Mouse (Mus musculus): ENCODE results near the gene Adgrl3. TPM values are rescaled to one million over a fixed set of nuclear protein-coding genes. Genes with fewer than 3 reads are reported as not detected.

The Adgrl3 gene
- polyA plus RNA-seq, 1 experiment from 2014 or later: 18.8 TPM

DNA sequence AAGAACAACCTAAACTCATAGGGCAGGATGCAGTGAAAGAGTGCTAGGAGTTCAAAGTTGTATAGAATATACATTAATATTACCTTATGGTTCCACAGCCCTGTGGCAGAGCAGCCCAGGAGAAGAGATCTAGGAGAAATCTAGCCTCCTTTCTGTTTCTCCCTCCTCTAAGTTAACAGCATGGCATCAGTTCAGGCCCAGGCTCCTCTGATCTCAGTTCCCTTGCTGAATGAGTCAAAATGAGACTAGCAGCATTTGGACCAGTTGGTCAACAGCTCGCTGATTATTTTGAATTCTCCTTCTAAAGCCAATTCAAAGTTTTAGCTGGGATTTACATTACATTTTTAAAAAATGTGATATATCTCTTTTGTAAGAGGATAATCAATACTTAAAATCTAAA, 770.8 kb downstream of the Adgrl3 start:
- no peak overlapping the region for H3K4me2 ChIP-seq (ENCODE audit: low read depth, low read length)
- H3K36me3 ChIP-seq (replicated peaks; ENCODE audit: control insufficient read depth, insufficient read depth, low read depth, low read length): no peaks in the 10 kb centered on the region; the same call in none of the 2 replicates
- no peaks in the 10 kb centered on the region for H3K4me1 ChIP-seq (ENCODE audit: control insufficient read depth, insufficient read depth, low read length)
- H3K9me3 ChIP-seq (replicated peaks; ENCODE audit: control insufficient read depth, low read length): no peaks in the 10 kb centered on the region
- no peaks in the 10 kb centered on the region for H3K27me3 ChIP-seq (ENCODE audit: control insufficient read depth, insufficient read depth, low read length)
- no peak overlapping the region for H3K9ac ChIP-seq (replicated peaks; ENCODE audit: low read length)
- DNase-seq (ENCODE audit: low spot score) (no peak), ATAC-seq (replicated peaks; ENCODE audit: insufficient number of reproducible peaks, low FRiP score, low TSS enrichment, low read depth) (no peak)
- H3K4me3 ChIP-seq (ENCODE audit: low read depth, low read length): no peak overlapping the region
- 93% methylated on average over 1 of the region's 1 CpGs for WGBS
- H3K27ac ChIP-seq (replicated peaks; ENCODE audit: low read depth, low read length): no peak overlapping the region

DNA sequence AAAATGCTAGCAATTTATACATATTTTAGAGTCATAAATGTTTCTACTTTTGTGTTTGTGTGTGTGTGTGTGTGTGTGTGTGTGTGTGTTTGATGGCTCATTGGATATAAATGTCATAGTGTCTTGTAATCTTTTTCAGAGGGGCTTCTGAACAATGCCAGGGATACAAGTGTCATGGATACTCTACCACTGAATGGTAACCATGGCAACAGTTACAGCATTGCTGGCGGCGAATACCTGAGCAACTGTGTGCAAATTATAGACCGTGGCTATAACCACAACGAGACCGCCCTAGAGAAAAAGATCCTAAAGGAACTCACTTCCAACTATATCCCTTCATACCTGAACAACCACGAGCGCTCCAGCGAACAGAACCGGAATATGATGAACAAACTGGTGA, 774.2 kb downstream of the Adgrl3 start:
- ATAC-seq (replicated peaks; ENCODE audit: insufficient number of reproducible peaks, low FRiP score, low TSS enrichment, low read depth): no peak
- no peak overlapping the region for H3K27ac ChIP-seq (replicated peaks; ENCODE audit: low read depth, low read length)
- no peak overlapping the region for H3K4me2 ChIP-seq (ENCODE audit: low read depth, low read length)
- no peaks in the 10 kb centered on the region for H3K9me3 ChIP-seq (replicated peaks; ENCODE audit: control insufficient read depth, low read length)
- H3K9ac ChIP-seq (replicated peaks; ENCODE audit: low read length): no peak overlapping the region
- DNase-seq (ENCODE audit: low spot score): peak; percentile 19
- no peaks in the 10 kb centered on the region for H3K4me1 ChIP-seq (ENCODE audit: control insufficient read depth, insufficient read depth, low read length)
- H3K4me3 ChIP-seq (ENCODE audit: low read depth, low read length): no peak overlapping the region
- no peaks in the 10 kb centered on the region for H3K27me3 ChIP-seq (ENCODE audit: control insufficient read depth, insufficient read depth, low read length)
- WGBS: 88% methylated on average over 9 of the region's 9 CpGs
- no peaks in the 10 kb centered on the region; the same call in none of the 2 replicates for H3K36me3 ChIP-seq (replicated peaks; ENCODE audit: control insufficient read depth, insufficient read depth, low read depth, low read length)

DNA sequence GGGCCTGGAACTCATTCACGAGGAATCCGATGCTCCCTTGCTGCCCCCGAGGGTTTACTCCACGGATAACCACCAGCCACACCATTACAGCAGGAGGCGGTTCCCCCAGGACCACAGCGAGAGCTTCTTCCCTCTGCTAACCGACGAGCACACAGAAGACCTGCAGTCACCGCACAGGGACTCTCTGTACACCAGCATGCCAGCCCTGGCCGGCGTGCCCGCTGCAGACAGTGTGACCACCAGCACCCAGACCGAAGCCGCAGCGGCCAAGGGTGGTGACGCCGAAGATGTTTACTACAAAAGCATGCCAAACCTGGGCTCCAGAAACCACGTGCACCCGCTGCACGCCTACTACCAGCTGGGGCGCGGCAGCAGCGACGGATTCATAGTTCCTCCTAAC, 774.7 kb downstream of the Adgrl3 start:
- no peaks in the 10 kb centered on the region for H3K9me3 ChIP-seq (replicated peaks; ENCODE audit: control insufficient read depth, low read length)
- no peak overlapping the region for H3K27ac ChIP-seq (replicated peaks; ENCODE audit: low read depth, low read length)
- H3K27me3 ChIP-seq (ENCODE audit: control insufficient read depth, insufficient read depth, low read length): no peaks in the 10 kb centered on the region
- DNase-seq (ENCODE audit: low spot score): no peak
- no peak overlapping the region for H3K4me2 ChIP-seq (ENCODE audit: low read depth, low read length)
- no peak overlapping the region for H3K9ac ChIP-seq (replicated peaks; ENCODE audit: low read length)
- H3K4me1 ChIP-seq (ENCODE audit: control insufficient read depth, insufficient read depth, low read length): no peaks in the 10 kb centered on the region
- WGBS: 92% methylated on average over 24 of the region's 24 CpGs
- no peak overlapping the region for H3K4me3 ChIP-seq (ENCODE audit: low read depth, low read length)
- no peaks in the 10 kb centered on the region; the same call in none of the 2 replicates for H3K36me3 ChIP-seq (replicated peaks; ENCODE audit: control insufficient read depth, insufficient read depth, low read depth, low read length)
- ATAC-seq (replicated peaks; ENCODE audit: insufficient number of reproducible peaks, low FRiP score, low TSS enrichment, low read depth): 0 out of 2 replicates have a peak, but pooled peaks have one; percentile 14

DNA sequence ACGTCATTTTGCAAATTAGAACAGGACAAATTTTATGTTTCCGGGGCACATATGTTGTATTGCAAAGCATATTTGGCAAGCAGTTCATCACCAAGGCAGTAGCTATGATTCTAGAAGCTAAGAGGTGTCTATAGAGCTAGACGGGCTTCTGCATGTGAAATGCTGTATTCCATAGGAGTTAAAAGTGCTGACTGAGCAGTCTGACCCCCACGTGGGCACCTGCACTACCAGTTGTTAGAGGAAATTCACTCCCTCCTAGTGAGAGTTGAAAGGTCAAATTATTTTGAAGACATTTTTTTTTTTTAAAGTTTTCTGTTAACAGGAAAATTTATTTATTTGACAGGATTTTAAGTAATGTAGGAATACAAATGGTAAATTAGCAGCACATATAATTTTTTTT, 776.2 kb downstream of the Adgrl3 start:
- Histone ChIP-seq H3K36me3 (replicated peaks; ENCODE audit: control insufficient read depth, insufficient read depth, low read depth, low read length) (no peaks in the 10 kb centered on the region; the same call in none of the 2 replicates), H3K27ac (replicated peaks; ENCODE audit: low read depth, low read length) (no peak overlapping the region), H3K9me3 (replicated peaks; ENCODE audit: control insufficient read depth, low read length) (no peaks in the 10 kb centered on the region), H3K27me3 (ENCODE audit: control insufficient read depth, insufficient read depth, low read length) (no peaks in the 10 kb centered on the region), H3K4me2 (ENCODE audit: low read depth, low read length) (no peak overlapping the region), H3K4me3 (ENCODE audit: low read depth, low read length) (no peak overlapping the region), H3K4me1 (ENCODE audit: control insufficient read depth, insufficient read depth, low read length) (no peaks in the 10 kb centered on the region), H3K9ac (replicated peaks; ENCODE audit: low read length) (no peak overlapping the region)
- no peak for DNase-seq (ENCODE audit: low spot score)
- WGBS: 82% methylated on average over 4 of the region's 4 CpGs
- no peak for ATAC-seq (replicated peaks; ENCODE audit: insufficient number of reproducible peaks, low FRiP score, low TSS enrichment, low read depth)

DNA sequence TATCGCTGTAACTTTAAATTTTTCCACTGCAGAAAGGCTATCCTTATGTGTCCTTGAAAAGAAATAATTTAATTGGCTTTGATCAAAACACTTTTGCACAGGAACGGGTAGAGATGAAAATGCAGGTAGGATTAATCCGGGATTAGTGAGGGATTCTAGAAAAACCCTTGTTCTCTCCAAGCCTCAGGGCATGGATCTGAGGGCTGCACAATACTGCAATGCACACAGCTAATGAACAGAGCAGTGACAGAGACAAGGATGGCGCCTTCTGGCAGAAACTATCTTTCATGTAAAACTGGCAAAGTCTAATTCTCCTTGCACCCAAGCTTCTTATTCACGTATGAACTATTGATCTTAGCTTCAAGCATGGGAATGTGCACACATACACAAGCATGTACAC, 791.0 kb downstream of the Adgrl3 start:
- Histone ChIP-seq H3K27ac (replicated peaks; ENCODE audit: low read depth, low read length) (no peak overlapping the region), H3K4me3 (ENCODE audit: low read depth, low read length) (no peak overlapping the region), H3K27me3 (ENCODE audit: control insufficient read depth, insufficient read depth, low read length) (no peaks in the 10 kb centered on the region), H3K9me3 (replicated peaks; ENCODE audit: control insufficient read depth, low read length) (no peaks in the 10 kb centered on the region), H3K36me3 (replicated peaks; ENCODE audit: control insufficient read depth, insufficient read depth, low read depth, low read length) (no peaks in the 10 kb centered on the region), H3K4me2 (ENCODE audit: low read depth, low read length) (no peak overlapping the region), H3K9ac (replicated peaks; ENCODE audit: low read length) (no peak overlapping the region), H3K4me1 (ENCODE audit: control insufficient read depth, insufficient read depth, low read length) (no peaks in the 10 kb centered on the region)
- DNase-seq (ENCODE audit: low spot score) (no peak), ATAC-seq (replicated peaks; ENCODE audit: insufficient number of reproducible peaks, low FRiP score, low TSS enrichment, low read depth) (no peak)
- 79% methylated on average over 5 of the region's 5 CpGs for WGBS

DNA sequence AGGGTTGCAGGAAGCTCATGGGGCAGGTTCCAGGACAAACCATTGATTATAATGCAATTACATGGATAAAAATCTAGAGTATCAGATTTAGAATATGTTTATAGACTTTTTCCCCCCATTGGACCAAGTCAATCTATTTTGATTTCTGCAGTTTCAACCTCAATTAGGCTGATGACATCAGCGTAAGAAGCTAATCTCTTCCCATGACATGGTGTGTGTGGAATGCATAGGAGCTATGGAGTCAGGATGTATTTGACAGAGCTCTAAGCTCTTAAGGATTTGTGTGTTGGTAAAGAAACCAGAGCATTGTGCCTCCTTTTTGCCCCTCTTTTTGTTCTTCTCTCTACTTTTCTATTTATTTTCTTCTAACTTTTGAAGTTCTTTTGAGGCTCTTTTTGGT, 812.1 kb downstream of the Adgrl3 start:
- no peak overlapping the region for H3K9ac ChIP-seq (replicated peaks; ENCODE audit: low read length)
- no peak overlapping the region for H3K4me2 ChIP-seq (ENCODE audit: low read depth, low read length)
- no peak overlapping the region for H3K4me3 ChIP-seq (ENCODE audit: low read depth, low read length)
- no peak overlapping the region for H3K27ac ChIP-seq (replicated peaks; ENCODE audit: low read depth, low read length)
- no peaks in the 10 kb centered on the region for H3K27me3 ChIP-seq (ENCODE audit: control insufficient read depth, insufficient read depth, low read length)
- no peaks in the 10 kb centered on the region for H3K4me1 ChIP-seq (ENCODE audit: control insufficient read depth, insufficient read depth, low read length)
- no peaks in the 10 kb centered on the region for H3K9me3 ChIP-seq (replicated peaks; ENCODE audit: control insufficient read depth, low read length)
- ATAC-seq (replicated peaks; ENCODE audit: insufficient number of reproducible peaks, low FRiP score, low TSS enrichment, low read depth) (no peak), DNase-seq (ENCODE audit: low spot score) (peak; percentile 64)
- no peaks in the 10 kb centered on the region for H3K36me3 ChIP-seq (replicated peaks; ENCODE audit: control insufficient read depth, insufficient read depth, low read depth, low read length)
- 55% methylated on average over 1 of the region's 1 CpGs for WGBS

DNA sequence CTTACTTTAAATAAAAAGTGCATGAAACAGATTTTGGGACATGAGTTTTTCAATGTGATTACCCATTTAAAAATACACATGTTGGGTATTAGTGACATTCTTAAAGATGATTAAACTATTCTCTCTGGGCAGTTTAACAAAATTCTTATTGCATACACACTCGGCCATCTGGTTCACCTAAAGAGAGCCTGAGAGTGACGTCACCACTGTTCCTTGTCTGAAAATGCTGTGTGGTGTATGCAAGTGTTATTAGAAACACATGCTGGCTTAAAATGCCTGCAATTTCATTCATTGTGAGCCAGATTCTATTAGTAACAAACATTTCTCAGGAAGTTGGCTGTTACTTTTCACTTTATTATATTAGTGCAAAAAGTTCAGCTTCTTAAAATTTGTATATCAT, 812.7 kb downstream of the Adgrl3 start:
- peak; percentile 87 for DNase-seq (ENCODE audit: low spot score)
- H3K36me3 ChIP-seq (replicated peaks; ENCODE audit: control insufficient read depth, insufficient read depth, low read depth, low read length): no peaks in the 10 kb centered on the region
- no peaks in the 10 kb centered on the region for H3K4me1 ChIP-seq (ENCODE audit: control insufficient read depth, insufficient read depth, low read length)
- no peak overlapping the region for H3K4me2 ChIP-seq (ENCODE audit: low read depth, low read length)
- 29% methylated on average over 2 of the region's 2 CpGs for whole genome bisulfite sequencing
- no peak overlapping the region for H3K9ac ChIP-seq (replicated peaks; ENCODE audit: low read length)
- no peak overlapping the region for H3K27ac ChIP-seq (replicated peaks; ENCODE audit: low read depth, low read length)
- H3K27me3 ChIP-seq (ENCODE audit: control insufficient read depth, insufficient read depth, low read length): no peaks in the 10 kb centered on the region
- H3K4me3 ChIP-seq (ENCODE audit: low read depth, low read length): no peak overlapping the region
- H3K9me3 ChIP-seq (replicated peaks; ENCODE audit: control insufficient read depth, low read length): no peaks in the 10 kb centered on the region
- peak; percentile 76; the same call in 1 of the 2 replicates for ATAC-seq (replicated peaks; ENCODE audit: insufficient number of reproducible peaks, low FRiP score, low TSS enrichment, low read depth)

DNA sequence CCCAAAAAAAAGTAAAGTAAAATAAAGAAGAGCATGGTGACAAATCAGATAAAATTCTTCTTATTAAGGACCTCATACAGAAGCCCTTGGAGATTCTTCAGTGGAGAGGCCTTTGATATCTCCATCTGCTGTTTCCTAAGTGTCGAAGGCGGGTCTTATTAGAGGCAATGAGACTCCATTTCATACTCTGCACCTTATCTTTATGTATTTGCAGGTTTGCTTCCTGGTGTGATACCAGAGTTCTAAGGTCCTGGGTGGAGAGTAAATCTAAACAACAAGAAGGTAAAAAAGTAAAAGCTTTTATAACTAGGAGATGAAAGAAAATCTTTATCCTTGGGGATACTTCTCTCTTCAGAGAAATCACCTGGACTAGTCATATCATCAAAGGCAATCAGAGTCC, 817.9 kb downstream of the Adgrl3 start:
- H3K4me3 ChIP-seq (ENCODE audit: low read depth, low read length): no peak overlapping the region
- no peak overlapping the region for H3K9ac ChIP-seq (replicated peaks; ENCODE audit: low read length)
- H3K9me3 ChIP-seq (replicated peaks; ENCODE audit: control insufficient read depth, low read length): no peaks in the 10 kb centered on the region
- no peaks in the 10 kb centered on the region for H3K36me3 ChIP-seq (replicated peaks; ENCODE audit: control insufficient read depth, insufficient read depth, low read depth, low read length)
- H3K27ac ChIP-seq (replicated peaks; ENCODE audit: low read depth, low read length): no peak overlapping the region
- ATAC-seq (replicated peaks; ENCODE audit: insufficient number of reproducible peaks, low FRiP score, low TSS enrichment, low read depth) (no peak), DNase-seq (ENCODE audit: low spot score) (no peak)
- 85% methylated on average over 2 of the region's 2 CpGs for WGBS
- H3K27me3 ChIP-seq (ENCODE audit: control insufficient read depth, insufficient read depth, low read length): no peaks in the 10 kb centered on the region
- no peaks in the 10 kb centered on the region for H3K4me1 ChIP-seq (ENCODE audit: control insufficient read depth, insufficient read depth, low read length)
- H3K4me2 ChIP-seq (ENCODE audit: low read depth, low read length): no peak overlapping the region
